Mouse (Mus musculus) A20 (cell line): ENCODE data around the gene Paf1.
A peak's percentile ranks its signal among the peaks of the same experiment; 100 is the strongest.
"Not testable (repeated sequence)": the region's sequence is repeated elsewhere in the genome, so short reads cannot be mapped to it uniquely, and the experiment has no call there.

ENCODE experiments used
- DNase-seq: peaks from one replicate; pipeline ENCODE4 v3.0.0-alpha.2; 2011; ENCODE audit warnings: low read depth, low spot score

Gene Paf1

DNA sequence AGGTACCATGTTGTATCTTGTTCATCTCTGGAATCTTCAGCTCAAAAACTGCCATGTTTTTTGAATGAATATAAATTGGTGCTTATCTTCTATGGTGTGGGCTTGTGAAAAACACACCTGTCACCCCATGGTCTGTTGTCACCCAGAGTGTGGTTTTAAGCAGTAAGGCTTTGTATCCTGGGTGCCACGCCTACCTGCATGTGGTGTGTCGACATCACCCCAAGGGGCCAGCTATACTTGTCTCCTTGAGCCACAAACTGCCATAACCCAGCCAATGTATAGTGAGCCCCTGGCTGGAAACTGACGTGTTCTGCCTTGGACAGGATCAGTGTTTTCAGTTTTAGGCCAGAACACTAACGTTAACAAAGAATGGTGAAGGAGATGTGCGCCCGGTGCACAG lies 8.6 kb upstream of the Paf1 start:
- DNase-seq = no peak

DNA sequence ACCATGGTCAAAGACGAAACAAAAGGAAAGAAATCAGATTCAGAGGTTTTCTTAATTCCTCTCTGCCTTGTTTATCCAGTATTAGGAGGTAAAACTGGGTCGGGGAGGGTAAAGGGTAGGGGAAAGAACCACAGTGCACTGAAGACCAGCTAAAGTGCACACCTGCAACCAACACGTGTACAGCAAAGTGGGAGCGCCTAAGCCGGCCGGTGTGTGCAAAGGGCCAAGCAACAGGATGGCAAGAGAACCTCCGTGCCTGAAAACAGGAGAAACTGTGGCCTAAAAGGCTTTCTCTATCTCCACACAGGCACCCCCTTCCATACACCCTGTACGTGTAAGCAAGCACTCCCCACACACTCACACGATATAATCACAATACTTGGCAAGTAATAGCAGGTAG lies 7.6 kb upstream of the Paf1 start:
- no peak for DNase-seq

DNA sequence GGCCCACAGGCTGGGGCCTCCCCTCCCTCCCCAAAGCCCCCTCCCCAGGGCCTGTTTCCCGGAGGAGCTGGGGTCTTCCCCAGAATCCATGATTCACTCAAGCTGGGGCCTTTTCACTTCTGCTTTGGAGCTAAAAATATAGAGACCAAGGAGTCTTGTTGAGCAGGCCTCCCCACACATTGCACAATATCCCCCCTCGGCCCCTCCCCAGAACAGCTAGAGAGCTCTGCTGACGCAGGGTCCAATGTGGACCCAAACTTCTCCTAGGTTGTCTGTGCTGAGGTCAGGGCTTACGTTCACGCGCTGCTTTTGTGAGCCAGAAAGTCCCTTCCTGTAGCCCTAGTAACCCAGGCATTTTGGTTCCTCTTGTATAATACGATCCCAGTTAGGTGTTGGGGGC lies 6.7 kb upstream of the Paf1 start:
- no peak for DNase-seq

DNA sequence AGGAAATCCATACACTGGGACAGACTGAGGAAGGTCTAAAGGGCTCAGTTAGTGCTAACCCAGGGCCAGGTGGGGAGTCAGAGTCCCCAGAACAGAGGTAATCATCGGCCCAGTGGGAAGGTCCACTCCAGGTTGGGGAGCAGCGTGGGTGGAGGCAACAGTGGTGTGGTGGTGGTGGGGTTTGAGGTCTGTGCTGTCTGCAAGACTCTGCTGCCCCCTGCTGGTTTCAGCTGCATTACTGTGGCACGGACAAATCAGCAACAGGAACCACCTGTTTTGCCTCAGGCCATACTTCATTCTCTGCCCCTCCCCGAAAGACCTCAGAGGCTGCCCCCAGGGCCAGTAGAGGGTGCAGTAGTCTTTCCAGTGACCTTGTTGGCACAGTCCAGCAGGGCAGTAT lies 6.3 kb upstream of the Paf1 start:
- DNase-seq = peak; percentile 92

DNA sequence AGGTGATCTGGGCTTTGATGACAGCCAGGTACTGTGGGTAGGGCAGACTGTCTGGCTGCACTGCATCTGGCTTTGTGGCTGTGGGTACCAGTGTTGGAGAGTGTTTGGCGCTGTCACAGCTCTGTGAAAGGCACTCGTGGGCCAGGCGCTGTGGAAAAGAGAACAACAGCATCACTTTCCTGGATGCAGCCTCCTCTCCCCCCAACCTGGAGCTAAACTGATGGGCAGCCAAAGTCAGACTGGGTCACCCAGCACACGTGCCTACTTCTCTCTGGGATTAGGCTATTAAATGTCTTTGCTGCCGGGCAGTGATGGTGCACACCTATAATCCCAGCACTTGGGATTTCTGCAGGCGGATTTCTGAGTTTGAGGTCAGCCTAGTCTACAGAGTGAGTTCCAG lies 5.9 kb upstream of the Paf1 start:
- not testable (repeated sequence) for DNase-seq

DNA sequence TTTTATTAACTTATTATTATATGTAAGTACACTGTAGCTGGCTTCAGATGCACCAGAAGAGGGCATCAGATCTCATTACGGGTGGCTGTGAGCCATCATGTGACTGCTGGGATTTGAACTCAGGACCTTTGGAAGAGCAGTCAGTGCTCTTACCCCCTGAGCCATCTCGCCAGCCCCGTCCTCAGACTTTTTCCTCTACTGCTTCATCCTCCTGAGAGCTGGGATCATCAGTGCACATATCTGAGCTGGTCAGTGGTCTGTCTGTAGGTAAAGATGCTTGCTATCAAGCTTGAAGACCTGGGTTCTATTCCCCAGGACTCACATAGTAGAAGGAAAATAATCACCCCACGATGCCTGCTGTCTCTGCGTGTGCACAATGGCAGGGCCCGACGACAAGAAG lies 5.4 kb upstream of the Paf1 start:
- DNase-seq = peak; percentile 26

DNA sequence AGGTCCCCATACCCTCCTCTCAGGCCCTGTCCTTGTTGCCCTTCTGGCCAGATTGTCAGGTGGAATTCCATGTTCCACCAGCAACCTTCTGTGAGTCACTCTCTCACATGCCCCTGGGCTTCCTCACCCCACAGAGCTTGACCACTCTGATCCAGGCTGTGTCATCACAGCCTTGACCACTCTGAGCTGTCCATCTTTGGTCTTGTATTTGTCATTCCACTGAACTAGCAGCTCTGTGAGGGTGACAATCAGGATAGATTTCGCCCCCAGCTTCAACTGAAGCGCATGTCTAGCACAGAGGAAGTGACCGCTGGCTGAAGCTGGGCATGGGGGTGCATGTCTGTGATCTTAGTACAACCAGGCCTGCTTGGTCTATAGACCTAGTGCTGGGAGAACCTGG lies 2.4 kb upstream of the Paf1 start:
- DNase-seq = no peak

DNA sequence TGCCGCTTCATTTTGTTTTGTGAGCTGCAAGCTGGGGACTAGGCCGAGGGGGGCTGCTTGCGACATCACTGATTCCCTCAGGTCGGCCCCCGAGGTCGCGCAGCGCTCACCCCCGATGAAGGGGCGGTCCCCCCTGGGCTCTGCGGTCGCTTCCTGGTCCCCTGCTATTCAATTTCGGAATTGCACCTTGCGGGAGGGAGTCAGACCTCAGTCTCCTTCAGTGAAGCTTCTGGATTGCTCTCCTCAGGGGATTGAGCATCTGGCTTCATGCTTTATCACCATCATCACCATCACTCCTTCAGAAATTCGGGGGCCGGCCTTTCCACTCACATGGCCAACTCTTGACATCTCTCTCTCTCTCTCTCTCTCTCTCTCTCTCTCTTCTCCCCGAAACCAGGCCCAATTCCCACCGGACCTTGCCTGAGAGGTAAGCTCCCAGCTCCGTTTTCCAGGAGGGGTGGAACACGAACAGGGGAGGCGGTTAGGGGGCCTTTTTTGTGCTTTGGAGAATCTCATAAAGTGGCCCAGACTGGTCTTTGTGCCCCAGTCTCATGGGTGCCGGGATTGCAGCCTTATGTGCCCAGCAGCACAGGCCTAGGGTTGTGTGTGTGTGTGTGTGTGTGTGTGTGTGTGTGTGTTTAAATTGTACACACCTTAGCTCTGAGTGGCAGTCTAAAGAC lies 661 bp downstream of the Paf1 start:
- DNase-seq = peak; percentile 41

DNA sequence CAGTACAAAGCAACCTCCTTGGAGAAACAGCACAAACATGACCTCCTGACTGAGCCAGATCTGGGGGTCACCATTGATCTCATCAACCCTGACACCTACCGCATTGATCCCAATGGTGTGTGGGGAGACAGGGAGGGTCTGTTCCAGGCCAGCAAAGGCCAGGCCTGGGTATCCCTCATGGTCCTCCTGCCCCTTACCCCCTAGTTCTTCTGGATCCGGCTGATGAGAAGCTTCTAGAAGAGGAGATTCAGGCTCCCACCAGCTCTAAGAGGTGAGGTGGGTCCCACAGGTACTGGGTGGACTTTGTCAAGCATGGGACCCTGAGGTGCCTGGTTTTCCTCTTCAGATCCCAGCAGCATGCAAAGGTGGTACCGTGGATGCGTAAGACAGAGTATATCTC lies 2.7 kb downstream of the Paf1 start:
- no peak for DNase-seq

DNA sequence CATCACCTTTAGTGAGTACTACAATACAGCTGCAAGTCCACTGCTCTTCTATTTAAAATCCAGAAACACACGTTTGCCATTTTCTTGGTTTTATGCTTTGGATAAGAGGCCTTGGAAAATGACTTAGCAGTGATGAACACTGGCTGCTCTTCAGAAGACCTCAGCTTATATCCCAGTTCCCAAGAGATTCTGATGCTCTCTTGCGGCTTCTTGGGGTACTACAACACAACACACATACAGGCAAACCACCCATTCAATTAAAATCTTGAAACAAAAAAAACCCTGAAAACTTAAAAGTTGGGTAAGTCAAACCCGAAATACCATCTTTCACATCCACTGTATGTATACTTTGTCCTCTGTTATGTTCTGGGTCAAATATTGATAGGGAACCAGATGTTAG lies 5.2 kb downstream of the Paf1 start:
- peak; percentile 37 for DNase-seq

DNA sequence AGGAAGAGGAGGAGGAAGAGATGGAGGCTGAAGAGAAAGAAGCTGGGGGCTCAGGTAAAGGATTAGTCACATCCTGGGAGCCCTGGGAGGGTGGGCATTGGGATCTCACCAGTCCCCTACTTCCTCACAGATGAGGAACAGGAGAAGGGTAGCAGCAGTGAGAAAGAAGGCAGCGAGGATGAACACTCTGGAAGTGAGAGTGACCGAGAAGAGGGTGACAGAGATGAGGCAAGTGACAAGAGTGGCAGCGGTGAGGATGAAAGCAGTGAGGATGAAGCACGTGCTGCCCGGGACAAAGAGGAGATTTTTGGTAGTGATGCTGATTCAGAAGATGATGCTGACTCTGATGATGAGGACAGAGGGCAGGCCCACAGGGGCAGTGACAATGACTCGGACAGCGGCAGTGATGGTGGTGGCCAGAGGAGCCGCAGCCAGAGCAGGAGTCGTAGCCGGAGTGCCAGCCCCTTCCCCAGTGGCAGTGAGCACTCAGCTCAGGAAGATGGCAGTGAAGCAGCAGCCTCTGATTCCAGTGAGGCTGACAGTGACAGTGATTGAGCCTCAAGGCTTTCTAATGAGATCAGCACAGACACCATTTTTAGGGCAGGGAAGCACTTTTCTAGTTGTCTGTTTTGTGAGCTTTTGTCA lies 6.1 kb downstream of the Paf1 start:
- DNase-seq = no peak

DNA sequence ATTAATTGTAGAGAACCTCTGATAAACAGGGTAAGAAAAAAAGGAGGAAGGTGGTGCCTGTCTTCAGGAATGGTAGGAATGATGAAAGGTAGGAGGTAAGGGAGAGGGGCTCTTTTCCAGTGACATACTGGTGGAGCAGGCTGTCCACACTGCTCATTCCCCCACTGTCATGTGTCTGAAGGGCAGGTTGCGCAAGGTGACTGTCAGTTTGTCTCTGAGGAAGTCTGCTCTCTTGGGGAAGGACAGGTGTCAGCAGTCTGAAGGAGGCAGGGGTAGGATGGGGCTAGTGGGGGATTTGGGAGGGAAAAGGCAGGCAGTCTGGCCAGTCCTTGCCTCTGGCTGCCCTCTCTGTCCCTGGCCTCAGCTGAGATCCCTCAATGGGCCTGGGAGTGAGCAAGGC lies 8.3 kb downstream of the Paf1 start:
- no peak for DNase-seq

DNA sequence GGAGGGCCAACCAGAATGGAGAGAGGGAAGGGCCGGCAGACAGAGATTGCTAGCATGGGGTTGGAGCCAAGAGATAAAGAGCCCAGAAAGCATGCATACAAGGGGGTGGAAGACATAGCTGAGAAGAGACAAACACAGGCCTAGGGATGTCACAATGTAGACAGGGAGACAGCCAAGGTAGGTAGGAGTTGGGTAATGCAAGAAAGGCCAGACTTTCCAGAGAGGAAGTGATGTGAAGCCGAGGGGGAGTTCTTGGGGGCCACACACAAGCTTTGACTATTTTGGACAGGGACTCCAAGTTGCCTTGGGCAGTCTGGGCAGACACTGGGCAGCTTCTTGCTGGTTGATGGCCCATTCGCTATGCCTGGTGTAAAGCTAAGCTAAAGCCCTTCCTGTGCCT lies 9.2 kb downstream of the Paf1 start:
- no peak for DNase-seq

DNA sequence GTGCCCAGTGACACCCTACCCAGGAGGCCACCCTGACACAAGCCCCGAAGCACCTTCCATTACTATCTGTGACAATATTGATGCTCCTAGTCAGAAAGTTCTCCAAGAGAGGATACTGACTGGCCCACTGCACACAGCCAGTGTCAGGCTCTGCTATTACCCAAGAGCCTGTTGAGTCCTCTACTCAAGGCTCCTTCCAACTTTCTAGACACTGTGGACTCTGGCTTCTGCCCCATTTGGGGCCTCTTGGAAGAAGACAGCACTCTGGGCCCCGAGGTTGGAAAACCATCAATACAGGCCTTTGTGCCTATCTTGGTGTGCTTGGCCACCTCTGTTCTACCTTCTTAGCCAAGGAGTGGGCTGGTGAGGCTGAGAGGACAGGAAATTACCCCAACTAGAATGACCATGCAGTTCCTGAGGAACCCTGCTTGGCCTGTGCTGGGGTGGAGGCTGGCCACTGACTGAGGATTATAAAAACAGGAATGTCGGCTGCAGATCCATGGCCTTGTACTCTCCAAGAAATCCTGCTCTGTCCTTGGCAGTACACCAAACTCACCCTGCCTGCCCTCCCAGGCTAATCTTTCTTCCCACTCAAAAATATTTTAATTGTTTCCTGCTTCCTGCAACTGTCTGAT lies 18.2 kb downstream of the Paf1 start:
- DNase-seq = no peak

DNA sequence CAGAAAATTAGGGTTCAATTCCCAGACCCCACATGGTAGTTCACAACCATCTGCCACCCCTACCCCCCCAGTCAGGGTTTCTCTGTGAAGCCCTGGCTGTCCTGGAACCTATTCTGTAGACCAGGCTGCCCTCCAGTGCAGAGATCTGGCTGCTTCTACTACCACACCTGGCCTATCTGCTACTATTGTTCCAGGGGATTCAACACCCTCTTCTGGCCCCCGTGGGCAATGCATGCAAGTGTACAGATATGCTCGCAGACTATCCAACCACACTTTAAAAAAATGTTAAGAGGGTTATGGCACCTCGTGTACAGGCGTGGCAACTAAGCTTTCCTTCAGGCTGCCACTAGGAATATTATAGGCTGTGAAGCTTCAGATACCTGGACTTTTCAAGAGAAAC lies 20.1 kb downstream of the Paf1 start:
- DNase-seq = peak; percentile 29

DNA sequence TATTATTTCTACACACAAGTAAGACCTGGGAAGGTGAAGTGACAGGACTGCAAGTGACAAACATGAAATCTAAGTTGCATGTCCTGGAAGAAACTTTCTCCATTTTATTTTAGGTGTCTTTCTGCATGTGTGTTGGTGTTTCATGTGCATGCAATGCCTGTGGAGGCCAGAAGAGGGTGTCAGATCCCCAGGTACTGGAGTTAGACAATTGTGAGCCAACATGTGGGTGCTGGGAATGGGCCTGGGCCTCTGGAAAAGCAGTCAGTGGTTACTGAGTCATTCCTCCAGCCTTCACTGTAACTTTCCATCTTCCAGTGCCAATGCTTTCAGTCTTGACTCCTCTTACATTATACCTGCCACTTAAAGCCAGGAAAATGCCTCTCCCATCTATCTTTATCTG lies 24.6 kb downstream of the Paf1 start:
- no peak for DNase-seq

DNA sequence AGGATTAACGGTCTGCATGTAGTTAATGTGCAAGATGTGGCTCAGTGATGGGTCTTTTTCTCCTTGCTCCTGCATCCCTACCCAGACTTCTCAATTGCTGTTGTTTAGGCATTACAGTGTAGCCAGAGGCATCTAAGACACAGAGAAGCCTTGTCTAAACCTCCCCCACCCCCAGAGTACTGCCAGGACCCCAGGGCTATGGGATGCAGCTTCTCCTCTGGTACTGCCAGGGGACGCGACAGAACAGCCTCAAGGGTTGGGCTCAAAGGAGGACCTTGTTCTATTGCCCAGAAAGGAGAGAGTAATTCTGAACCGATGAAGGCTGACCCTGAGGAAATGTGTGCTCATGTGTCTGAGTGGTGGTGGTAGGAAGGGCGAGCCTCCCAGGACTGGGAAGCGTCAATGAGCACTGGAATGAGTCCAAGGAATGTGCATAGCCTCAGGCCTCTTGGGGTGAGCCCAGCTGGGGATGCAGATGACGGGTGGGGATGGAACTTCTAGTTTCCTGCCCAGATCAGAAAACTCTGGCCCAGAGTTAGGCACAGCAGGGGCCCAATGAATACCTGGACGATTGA lies 25.4 kb downstream of the Paf1 start:
- no peak for DNase-seq

DNA sequence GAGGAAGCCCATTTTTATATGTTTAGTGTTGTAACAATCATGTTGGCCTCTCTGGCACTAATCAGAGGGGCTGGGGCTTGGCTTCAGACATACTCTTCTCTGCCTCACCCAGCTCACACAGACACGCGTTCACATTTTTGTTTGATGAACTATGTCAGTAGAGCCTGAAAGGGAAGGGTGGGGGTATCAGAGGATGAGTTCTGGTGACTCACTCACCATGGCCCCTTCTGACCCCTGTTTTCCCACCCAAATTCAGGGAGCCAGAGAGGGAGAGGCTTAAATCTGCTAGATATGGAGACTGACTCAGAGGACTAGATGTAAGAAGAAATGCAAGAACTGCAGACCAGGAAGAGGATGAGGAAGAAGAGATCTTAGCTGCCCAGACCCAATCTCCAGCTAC lies 26.7 kb downstream of the Paf1 start:
- DNase-seq = no peak

DNA sequence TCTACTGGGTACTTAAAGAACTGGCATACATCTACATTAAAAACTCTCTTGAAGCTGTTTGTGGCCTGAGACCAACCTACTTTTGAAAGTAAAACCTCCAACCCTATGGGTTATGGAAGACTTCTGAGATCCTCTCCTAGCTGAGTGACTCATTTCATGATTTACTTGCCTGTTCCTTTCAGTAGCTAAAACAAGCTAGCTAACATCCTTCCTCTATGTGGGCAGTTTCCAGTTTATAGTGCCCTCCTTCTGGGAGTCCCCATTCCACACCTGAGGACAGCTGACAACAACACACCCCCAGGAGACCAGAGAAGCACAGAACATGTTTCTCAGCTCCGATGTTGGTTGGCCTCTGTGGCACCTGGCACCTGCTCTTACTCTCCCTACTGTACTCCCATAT lies 30.3 kb downstream of the Paf1 start:
- no peak for DNase-seq

DNA sequence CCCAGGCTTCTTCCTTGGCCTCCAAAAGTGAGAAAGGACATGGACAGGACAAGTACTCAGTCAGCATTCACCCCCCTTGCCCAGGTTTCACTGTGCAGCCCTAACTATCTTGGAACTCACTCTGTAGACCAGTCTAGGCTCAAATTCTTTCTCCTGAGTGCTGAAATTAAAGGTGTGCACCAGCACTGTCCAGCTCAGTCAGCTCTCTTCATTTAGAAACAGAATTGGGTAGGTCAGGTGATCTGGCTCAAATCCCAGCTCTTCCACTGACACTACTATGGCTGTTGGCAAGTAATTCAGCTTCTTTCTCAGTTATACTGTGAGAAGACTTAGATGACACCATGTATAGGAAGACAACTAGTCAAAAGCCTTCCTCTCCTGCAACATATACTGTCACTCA lies 35.0 kb downstream of the Paf1 start:
- DNase-seq = no peak

DNA sequence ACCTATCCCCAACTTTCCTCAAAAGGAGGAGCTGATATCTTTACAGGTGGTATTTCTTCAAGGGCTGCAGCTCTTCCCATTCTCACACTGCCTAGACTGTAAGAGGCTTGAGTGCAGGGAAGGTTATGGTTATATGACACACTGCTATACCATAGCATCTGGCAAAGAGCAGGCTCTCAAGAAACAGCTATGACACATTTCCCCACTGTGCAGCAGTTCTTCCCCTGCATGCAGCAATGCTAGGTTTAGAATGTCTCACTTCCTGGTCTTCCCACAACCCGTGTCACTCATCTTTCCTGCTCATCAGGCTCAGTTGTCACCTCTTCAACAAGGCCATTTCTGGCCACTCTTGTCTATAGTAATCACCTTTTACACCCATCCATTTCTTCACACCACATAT lies 37.8 kb downstream of the Paf1 start:
- DNase-seq = peak; percentile 23

DNA sequence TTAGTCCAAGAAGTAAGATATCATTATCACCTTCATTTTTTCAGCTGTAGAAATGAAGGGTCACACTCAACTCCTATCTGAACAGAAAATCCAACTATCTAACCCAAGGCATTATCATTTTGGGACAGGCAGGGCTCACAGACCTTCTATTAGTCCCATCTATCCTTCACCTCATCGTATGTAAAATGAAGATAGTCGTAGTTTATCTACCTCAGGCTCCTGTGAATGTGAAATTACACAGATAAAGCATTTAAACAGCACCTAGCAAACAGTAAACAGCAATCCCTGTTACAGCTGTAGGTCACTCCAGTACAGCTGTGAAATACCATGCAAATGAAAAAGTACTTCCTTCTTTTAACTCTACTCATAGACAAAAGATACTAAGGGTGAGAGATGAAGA lies 39.5 kb downstream of the Paf1 start:
- no peak for DNase-seq

DNA sequence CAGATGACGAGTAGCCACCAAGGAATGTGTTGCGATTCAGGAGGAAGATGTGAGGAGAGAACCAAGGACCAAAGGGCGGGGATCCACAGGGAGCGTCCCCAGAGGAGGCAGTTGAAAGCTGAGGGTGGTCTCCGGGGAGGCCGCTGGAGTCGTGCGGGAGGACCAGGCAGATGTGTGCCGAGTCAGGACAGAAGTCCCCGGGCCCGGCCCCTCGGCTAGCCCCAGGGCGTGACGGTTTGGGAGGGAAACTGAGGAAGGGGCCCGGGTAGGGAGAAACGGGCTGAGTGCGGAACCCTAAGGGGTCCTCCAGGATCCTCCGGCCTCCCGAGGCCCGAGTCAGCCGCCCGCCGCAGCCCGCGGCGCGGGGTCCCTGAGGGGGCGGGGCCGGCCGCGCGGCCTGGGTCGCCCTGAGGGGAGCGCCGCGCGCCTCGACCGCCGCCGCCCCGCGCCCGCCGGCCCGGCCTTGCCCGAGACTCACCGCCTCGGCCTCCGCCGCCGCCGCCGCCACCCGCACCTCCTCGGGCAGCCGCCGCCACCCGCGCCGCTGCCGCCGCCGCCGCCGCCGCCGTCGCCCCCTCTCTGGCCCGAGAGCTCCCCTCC lies 43.0 kb downstream of the Paf1 start:
- DNase-seq = peak; percentile 24
